Mouse (Mus musculus): ENCODE results near the gene Gtf2f2. TPM values are rescaled to one million over a fixed set of nuclear protein-coding genes. Genes with fewer than 3 reads are reported as not detected.

Gtf2f2 gene
- polyA plus RNA-seq, 1 experiment from 2014 or later, result 31.7 TPM

GRCm38 (mm10) chr14:76031117-76031842, 20.6 kb upstream of the Gtf2f2 start:
- H3K9ac ChIP-seq (ENCODE audit: low read depth, low read length), result no peak overlapping the region
- no peak overlapping the region for H3K27ac ChIP-seq (ENCODE audit: low read length)
- ATAC-seq, result no peak
- no peaks in the 10 kb centered on the region for H3K9me3 ChIP-seq (ENCODE audit: control insufficient read depth, low read length)
- 46% methylated on average over 11 of the region's 11 CpGs for WGBS
- no peaks in the 10 kb centered on the region for H3K36me3 ChIP-seq (ENCODE audit: control insufficient read depth, insufficient read depth, low read length)
- H3K4me1 ChIP-seq (ENCODE audit: control insufficient read depth, insufficient read depth, low read length), result no peaks in the 10 kb centered on the region
- H3K4me3 ChIP-seq (ENCODE audit: low read length), result no peak overlapping the region
- no peaks in the 10 kb centered on the region for H3K27me3 ChIP-seq (replicated peaks; ENCODE audit: control insufficient read depth, insufficient read depth, low read length)
- H3K4me2 ChIP-seq (ENCODE audit: low read depth, low read length), result no peak overlapping the region

GRCm38 (mm10) chr14:76024641-76025040, 14.0 kb upstream of the Gtf2f2 start:
- no peaks in the 10 kb centered on the region for H3K4me1 ChIP-seq (ENCODE audit: control insufficient read depth, insufficient read depth, low read length)
- no peak overlapping the region for H3K4me3 ChIP-seq (ENCODE audit: low read length)
- 0 out of 2 replicates have a peak, but pooled peaks cover 2% of the 10 kb centered on the region for H3K9me3 ChIP-seq (ENCODE audit: control insufficient read depth, low read length)
- H3K27me3 ChIP-seq (replicated peaks; ENCODE audit: control insufficient read depth, insufficient read depth, low read length), result no peaks in the 10 kb centered on the region
- 83% methylated on average over 4 of the region's 4 CpGs for WGBS
- no peaks in the 10 kb centered on the region for H3K36me3 ChIP-seq (ENCODE audit: control insufficient read depth, insufficient read depth, low read length)
- H3K27ac ChIP-seq (ENCODE audit: low read length), result no peak overlapping the region
- no peak for ATAC-seq
- no peak overlapping the region for H3K9ac ChIP-seq (ENCODE audit: low read depth, low read length)
- no peak overlapping the region for H3K4me2 ChIP-seq (ENCODE audit: low read depth, low read length)

- Histone ChIP-seq H3K4me1 (ENCODE audit: control insufficient read depth, insufficient read depth, low read length) (no peaks in the 10 kb centered on the region), H3K27me3 (replicated peaks; ENCODE audit: control insufficient read depth, insufficient read depth, low read length) (no peaks in the 10 kb centered on the region), H3K9me3 (ENCODE audit: control insufficient read depth, low read length) (peaks cover 6% of the 10 kb centered on the region; the same call in 1 of the 2 replicates), H3K9ac (ENCODE audit: low read depth, low read length) (no peak overlapping the region), H3K36me3 (ENCODE audit: control insufficient read depth, insufficient read depth, low read length) (no peaks in the 10 kb centered on the region), H3K27ac (ENCODE audit: low read length) (no peak overlapping the region), H3K4me2 (ENCODE audit: low read depth, low read length) (no peak overlapping the region), H3K4me3 (ENCODE audit: low read length) (no peak overlapping the region)
- no peak for ATAC-seq
- WGBS, result 58% methylated on average over 7 of the region's 7 CpGs
Measured at GRCm38 (mm10) chr14:76020927-76021719, 10.5 kb upstream of the Gtf2f2 start.

- no peaks in the 10 kb centered on the region for H3K36me3 ChIP-seq (ENCODE audit: control insufficient read depth, insufficient read depth, low read length)
- H3K4me3 ChIP-seq (ENCODE audit: low read length), result no peak overlapping the region
- WGBS, result 84% methylated on average over 5 of the region's 5 CpGs
- no peak overlapping the region for H3K4me2 ChIP-seq (ENCODE audit: low read depth, low read length)
- ATAC-seq, result no peak
- H3K4me1 ChIP-seq (ENCODE audit: control insufficient read depth, insufficient read depth, low read length), result no peaks in the 10 kb centered on the region
- H3K9ac ChIP-seq (ENCODE audit: low read depth, low read length), result no peak overlapping the region
- H3K27me3 ChIP-seq (replicated peaks; ENCODE audit: control insufficient read depth, insufficient read depth, low read length), result no peaks in the 10 kb centered on the region
- no peak overlapping the region for H3K27ac ChIP-seq (ENCODE audit: low read length)
- H3K9me3 ChIP-seq (ENCODE audit: control insufficient read depth, low read length), result peaks cover 6% of the 10 kb centered on the region; the same call in 1 of the 2 replicates
Measured at GRCm38 (mm10) chr14:76020259-76020785, 9.7 kb upstream of the Gtf2f2 start.

- WGBS, result 78% methylated on average over 10 of the region's 10 CpGs
- no peak overlapping the region for H3K4me3 ChIP-seq (ENCODE audit: low read length)
Measured at GRCm38 (mm10) chr14:76017785-76018490, 7.3 kb upstream of the Gtf2f2 start.

GRCm38 (mm10) chr14:76014331-76014730, 3.7 kb upstream of the Gtf2f2 start:
- peaks cover 1% of the 10 kb centered on the region; the same call in 1 of the 2 replicates for H3K9me3 ChIP-seq (ENCODE audit: control insufficient read depth, low read length)
- WGBS, result 52% methylated on average over 2 of the region's 2 CpGs
- peaks cover 5% of the 10 kb centered on the region; the same call in 1 of the 2 replicates for H3K4me1 ChIP-seq (ENCODE audit: control insufficient read depth, insufficient read depth, low read length)
- H3K36me3 ChIP-seq (ENCODE audit: control insufficient read depth, insufficient read depth, low read length), result no peaks in the 10 kb centered on the region
- no peak overlapping the region for H3K4me2 ChIP-seq (ENCODE audit: low read depth, low read length)
- H3K27ac ChIP-seq (ENCODE audit: low read length), result no peak overlapping the region
- H3K27me3 ChIP-seq (replicated peaks; ENCODE audit: control insufficient read depth, insufficient read depth, low read length), result no peaks in the 10 kb centered on the region
- no peak overlapping the region for H3K4me3 ChIP-seq (ENCODE audit: low read length)
- H3K9ac ChIP-seq (ENCODE audit: low read depth, low read length), result no peak overlapping the region
- ATAC-seq, result no peak

More at GRCm38 (mm10) chr14:76017785-76018490, 7.3 kb upstream of the Gtf2f2 start:
- ATAC-seq, result no peak
- no peaks in the 10 kb centered on the region for H3K27me3 ChIP-seq (replicated peaks; ENCODE audit: control insufficient read depth, insufficient read depth, low read length)
- H3K4me2 ChIP-seq (ENCODE audit: low read depth, low read length), result no peak overlapping the region
- H3K9me3 ChIP-seq (ENCODE audit: control insufficient read depth, low read length), result peaks cover 6% of the 10 kb centered on the region; the same call in 1 of the 2 replicates
- no peaks in the 10 kb centered on the region for H3K4me1 ChIP-seq (ENCODE audit: control insufficient read depth, insufficient read depth, low read length)
- H3K9ac ChIP-seq (ENCODE audit: low read depth, low read length), result no peak overlapping the region
- H3K36me3 ChIP-seq (ENCODE audit: control insufficient read depth, insufficient read depth, low read length), result no peaks in the 10 kb centered on the region
- no peak overlapping the region for H3K27ac ChIP-seq (ENCODE audit: low read length)

GRCm38 (mm10) chr14:76011062-76011457, 395 bp upstream of the Gtf2f2 start:
- ATAC-seq, result peak; percentile 45
- Histone ChIP-seq H3K4me2 (ENCODE audit: low read depth, low read length) (peak overlapping the region; percentile 71), H3K27me3 (replicated peaks; ENCODE audit: control insufficient read depth, insufficient read depth, low read length) (no peaks in the 10 kb centered on the region), H3K36me3 (ENCODE audit: control insufficient read depth, insufficient read depth, low read length) (no peaks in the 10 kb centered on the region), H3K4me1 (ENCODE audit: control insufficient read depth, insufficient read depth, low read length) (peaks cover 9% of the 10 kb centered on the region; the same call in 1 of the 2 replicates), H3K4me3 (ENCODE audit: low read length) (peak overlapping the region; percentile 88), H3K27ac (ENCODE audit: low read length) (no peak overlapping the region), H3K9ac (ENCODE audit: low read depth, low read length) (peak overlapping the region; percentile 49; the same call in 1 of the 2 replicates), H3K9me3 (ENCODE audit: control insufficient read depth, low read length) (no peaks in the 10 kb centered on the region)
- WGBS, result 29% methylated on average over 7 of the region's 7 CpGs

GRCm38 (mm10) chr14:76009185-76009584, 1.5 kb downstream of the Gtf2f2 start:
- Histone ChIP-seq H3K4me2 (ENCODE audit: low read depth, low read length) (peak overlapping the region; percentile 71), H3K27me3 (replicated peaks; ENCODE audit: control insufficient read depth, insufficient read depth, low read length) (no peaks in the 10 kb centered on the region), H3K4me1 (ENCODE audit: control insufficient read depth, insufficient read depth, low read length) (peaks cover 9% of the 10 kb centered on the region; the same call in 1 of the 2 replicates), H3K4me3 (ENCODE audit: low read length) (peak overlapping the region; percentile 88; the same call in 1 of the 2 replicates), H3K9me3 (ENCODE audit: control insufficient read depth, low read length) (no peaks in the 10 kb centered on the region), H3K36me3 (ENCODE audit: control insufficient read depth, insufficient read depth, low read length) (no peaks in the 10 kb centered on the region), H3K9ac (ENCODE audit: low read depth, low read length) (no peak overlapping the region), H3K27ac (ENCODE audit: low read length) (no peak overlapping the region)
- WGBS, result 83% methylated on average over 5 of the region's 5 CpGs
- ATAC-seq, result no peak

GRCm38 (mm10) chr14:76008174-76008573, 2.5 kb downstream of the Gtf2f2 start:
- ATAC-seq, result no peak
- Histone ChIP-seq H3K27ac (ENCODE audit: low read length) (no peak overlapping the region), H3K4me2 (ENCODE audit: low read depth, low read length) (no peak overlapping the region), H3K9ac (ENCODE audit: low read depth, low read length) (no peak overlapping the region), H3K27me3 (replicated peaks; ENCODE audit: control insufficient read depth, insufficient read depth, low read length) (no peaks in the 10 kb centered on the region), H3K4me1 (ENCODE audit: control insufficient read depth, insufficient read depth, low read length) (peaks cover 9% of the 10 kb centered on the region; the same call in 1 of the 2 replicates), H3K4me3 (ENCODE audit: low read length) (no peak overlapping the region), H3K36me3 (ENCODE audit: control insufficient read depth, insufficient read depth, low read length) (no peaks in the 10 kb centered on the region), H3K9me3 (ENCODE audit: control insufficient read depth, low read length) (no peaks in the 10 kb centered on the region)
- WGBS, result 95% methylated on average over 1 of the region's 1 CpGs

Data from intestine, embryonic 16.5 days (tissue).